Mouse (Mus musculus): ENCODE data around the gene H2afv. TPM values are rescaled to one million over a fixed set of nuclear protein-coding genes. Genes with fewer than 3 reads are reported as not detected.

H2afv gene
- polyA plus RNA-seq, 1 experiment = 29.8 TPM

DNA sequence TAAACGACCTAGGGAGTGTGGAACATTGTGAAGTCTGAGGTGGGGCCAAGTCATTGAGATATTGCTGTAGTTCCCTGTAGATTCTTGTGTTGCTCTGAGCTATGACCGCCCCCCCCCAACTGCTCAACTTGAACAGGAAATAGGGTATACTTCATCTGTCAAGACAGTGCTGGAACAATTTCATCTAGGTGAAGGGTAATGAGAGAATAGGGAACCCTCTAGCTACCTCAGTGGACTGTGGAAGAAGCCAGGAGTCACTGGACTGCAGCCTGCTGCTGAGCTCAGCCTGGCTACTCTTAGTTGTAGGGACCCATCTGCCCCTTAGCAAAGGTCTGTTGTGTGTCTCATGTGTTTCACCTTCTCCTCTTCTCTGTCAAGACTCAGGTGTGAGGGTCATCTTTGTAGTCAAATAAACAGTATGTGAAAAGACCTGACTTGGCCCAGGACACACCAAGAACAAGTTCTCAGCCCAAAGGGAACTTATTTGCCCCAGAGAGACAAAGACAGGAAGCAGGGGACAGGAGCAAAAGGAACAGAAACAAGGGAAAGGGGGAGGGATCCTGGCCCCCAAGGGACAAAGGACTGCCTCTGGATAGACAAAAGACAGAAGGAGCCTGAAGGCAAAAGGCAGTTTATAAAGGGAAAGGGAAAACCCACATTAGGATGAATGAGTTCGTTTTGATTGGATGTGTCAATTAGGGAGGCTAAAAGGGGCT lies 40.2 kb upstream of the H2afv start:
- Histone ChIP-seq H3K36me3 (ENCODE audit: control insufficient read depth, insufficient read depth, low read length) (no peaks in the 10 kb centered on the region), H3K4me1 (ENCODE audit: control insufficient read depth, insufficient read depth, insufficient read length) (peaks cover 5% of the 10 kb centered on the region; the same call in 1 of the 2 replicates), H3K27ac (ENCODE audit: insufficient read depth, low read length) (no peak overlapping the region), H3K27me3 (ENCODE audit: control insufficient read depth, insufficient read depth, low read length) (no peaks in the 10 kb centered on the region), H3K4me3 (ENCODE audit: extremely low read depth, insufficient read depth, insufficient read length) (no peak overlapping the region)
- 37% methylated on average over 3 of the region's 3 CpGs for WGBS
- TF ChIP-seq CTCF (IDR thresholded peaks at IDR 0.05; ENCODE audit: extremely low read depth, insufficient read depth, insufficient read length, insufficient replicate concordance) (no peak), POLR2A (IDR thresholded peaks at IDR 0.05; ENCODE audit: low read depth, low read length) (no peak)
- DNase-seq (ENCODE audit: low read depth in 1 of 2, low spot score in 2 of 2) = no peak

DNA sequence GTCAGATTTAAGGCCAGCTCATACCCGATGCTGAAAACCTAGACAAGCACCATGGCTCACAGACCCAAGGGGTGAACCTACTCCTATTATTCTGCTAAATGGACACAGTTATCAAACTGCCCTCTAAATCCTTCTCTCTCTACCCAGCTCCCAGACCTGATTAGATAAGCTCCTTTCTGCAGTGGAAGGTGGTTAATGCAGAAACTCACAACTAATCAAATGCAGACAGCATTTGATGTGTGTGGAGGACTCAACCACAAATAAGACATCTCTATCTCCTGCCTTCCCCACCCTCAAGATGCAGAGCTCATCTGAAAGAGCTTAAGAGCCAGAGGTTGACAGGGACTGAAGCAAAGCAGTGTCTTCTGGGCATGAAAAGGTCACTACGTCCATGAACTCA lies 38.9 kb upstream of the H2afv start:
- TF ChIP-seq POLR2A (IDR thresholded peaks at IDR 0.05; ENCODE audit: low read depth, low read length) (no peak), CTCF (IDR thresholded peaks at IDR 0.05; ENCODE audit: extremely low read depth, insufficient read depth, insufficient read length, insufficient replicate concordance) (no peak)
- Histone ChIP-seq H3K27me3 (ENCODE audit: control insufficient read depth, insufficient read depth, low read length) (no peaks in the 10 kb centered on the region), H3K27ac (ENCODE audit: insufficient read depth, low read length) (no peak overlapping the region), H3K4me3 (ENCODE audit: extremely low read depth, insufficient read depth, insufficient read length) (no peak overlapping the region), H3K4me1 (ENCODE audit: control insufficient read depth, insufficient read depth, insufficient read length) (peaks cover 5% of the 10 kb centered on the region; the same call in 1 of the 2 replicates), H3K36me3 (ENCODE audit: control insufficient read depth, insufficient read depth, low read length) (no peaks in the 10 kb centered on the region)
- WGBS = 87% methylated on average over 2 of the region's 2 CpGs
- DNase-seq (ENCODE audit: low read depth in 1 of 2, low spot score in 2 of 2) = no peak

DNA sequence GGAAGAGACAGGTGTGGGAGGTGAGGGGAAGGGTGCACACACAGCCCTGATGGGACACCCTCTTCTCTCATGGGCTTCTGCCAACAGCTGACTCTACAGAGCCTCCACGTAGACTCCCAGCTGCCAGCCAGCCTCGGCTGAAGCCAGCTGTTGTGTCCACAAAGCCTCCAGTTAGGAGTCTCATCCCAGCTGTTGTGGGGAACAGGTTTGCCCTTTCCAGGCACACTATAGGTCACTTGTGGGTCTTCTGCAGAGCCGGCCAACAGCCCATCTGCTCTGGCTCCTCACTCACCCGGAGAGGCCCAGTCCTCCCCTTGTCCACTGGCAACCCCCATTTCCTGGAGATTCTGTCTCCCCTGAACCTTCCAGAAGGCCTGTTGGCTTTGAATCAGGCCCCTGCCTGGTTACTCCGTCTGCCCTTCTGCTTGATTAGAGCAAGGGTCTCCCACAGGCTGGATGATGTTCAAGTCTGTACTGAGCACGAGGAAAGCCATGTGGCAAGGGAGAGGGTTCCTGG lies 37.5 kb upstream of the H2afv start:
- no peaks in the 10 kb centered on the region; the same call in 1 of the 2 replicates for H3K27me3 ChIP-seq (ENCODE audit: control insufficient read depth, insufficient read depth, low read length)
- WGBS = 81% methylated on average over 6 of the region's 6 CpGs
- H3K4me1 ChIP-seq (ENCODE audit: control insufficient read depth, insufficient read depth, insufficient read length) = peaks cover 5% of the 10 kb centered on the region; the same call in 1 of the 2 replicates
- no peaks in the 10 kb centered on the region for H3K36me3 ChIP-seq (ENCODE audit: control insufficient read depth, insufficient read depth, low read length)
- DNase-seq (ENCODE audit: low read depth in 1 of 2, low spot score in 2 of 2) = no peak
- H3K27ac ChIP-seq (ENCODE audit: insufficient read depth, low read length) = no peak overlapping the region
- H3K4me3 ChIP-seq (ENCODE audit: extremely low read depth, insufficient read depth, insufficient read length) = no peak overlapping the region
- TF ChIP-seq POLR2A (IDR thresholded peaks at IDR 0.05; ENCODE audit: low read depth, low read length) = no peak

DNA sequence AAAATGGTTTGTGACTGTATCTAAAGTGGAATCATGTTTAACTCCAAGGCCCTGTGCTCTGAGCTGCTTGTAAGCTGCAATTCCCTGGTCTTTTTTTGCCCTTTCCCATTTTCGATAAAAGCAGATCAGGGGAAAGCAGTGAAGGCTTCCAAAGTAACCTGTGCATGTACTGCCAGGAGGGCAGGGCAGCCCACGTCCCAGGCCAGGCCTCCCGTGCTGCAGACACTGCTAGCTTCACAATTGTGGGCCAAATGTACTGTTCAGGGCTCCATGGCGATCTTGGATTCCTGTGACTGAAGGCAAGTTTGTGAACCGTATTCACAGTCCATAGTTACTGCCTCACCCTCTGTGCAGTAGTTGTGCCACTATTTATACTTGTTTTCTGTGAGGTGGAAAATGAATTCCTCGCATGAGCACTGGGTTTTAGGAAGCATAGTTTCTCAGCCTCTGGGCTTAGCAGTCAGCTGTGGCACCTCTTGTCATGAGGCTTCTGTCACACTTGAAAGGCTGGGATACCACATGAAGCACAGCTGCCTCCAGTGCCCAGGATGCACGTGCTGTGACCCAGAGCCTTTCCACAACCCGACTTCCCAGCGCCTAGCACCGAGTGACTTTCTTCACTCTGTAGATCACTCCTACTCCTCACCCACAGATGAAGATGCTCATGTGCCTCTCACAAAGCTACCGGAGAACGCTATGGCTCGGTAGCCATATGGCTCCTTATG lies 36.6 kb upstream of the H2afv start:
- H3K4me3 ChIP-seq (ENCODE audit: extremely low read depth, insufficient read depth, insufficient read length) = no peak overlapping the region
- no peak for TF ChIP-seq POLR2A (IDR thresholded peaks at IDR 0.05; ENCODE audit: low read depth, low read length)
- TF ChIP-seq CTCF (IDR thresholded peaks at IDR 0.05; ENCODE audit: extremely low read depth, insufficient read depth, insufficient read length, insufficient replicate concordance) = no peak
- H3K36me3 ChIP-seq (ENCODE audit: control insufficient read depth, insufficient read depth, low read length) = no peaks in the 10 kb centered on the region
- 67% methylated on average over 13 of the region's 13 CpGs for whole genome bisulfite sequencing
- peaks cover 5% of the 10 kb centered on the region; the same call in 1 of the 2 replicates for H3K4me1 ChIP-seq (ENCODE audit: control insufficient read depth, insufficient read depth, insufficient read length)
- H3K27me3 ChIP-seq (ENCODE audit: control insufficient read depth, insufficient read depth, low read length) = no peaks in the 10 kb centered on the region; the same call in 1 of the 2 replicates
- no peak for DNase-seq (ENCODE audit: low read depth in 1 of 2, low spot score in 2 of 2)
- no peak overlapping the region for H3K27ac ChIP-seq (ENCODE audit: insufficient read depth, low read length)

DNA sequence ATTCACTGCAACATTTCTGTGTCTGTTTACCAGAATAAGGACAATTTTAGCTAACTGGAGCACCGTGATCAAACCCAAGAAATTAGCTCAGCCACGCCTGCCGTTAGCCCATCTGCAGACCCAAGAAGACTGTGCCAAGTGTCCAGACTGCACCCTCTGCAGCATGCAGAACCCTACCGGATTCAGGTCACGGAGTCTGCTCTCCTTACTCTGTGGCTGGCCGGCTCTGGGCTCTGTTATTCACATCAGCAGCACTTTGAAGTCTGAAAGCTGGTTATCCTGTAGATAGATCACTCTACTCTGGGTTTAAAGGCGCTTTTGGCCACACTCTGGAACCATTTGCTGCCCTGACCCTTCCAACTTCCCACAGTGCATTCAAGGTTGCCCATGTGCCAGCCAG lies 35.9 kb upstream of the H2afv start:
- no peak for DNase-seq (ENCODE audit: low read depth in 1 of 2, low spot score in 2 of 2)
- 90% methylated on average over 7 of the region's 7 CpGs for whole genome bisulfite sequencing
- no peak for TF ChIP-seq POLR2A (IDR thresholded peaks at IDR 0.05; ENCODE audit: low read depth, low read length)
- no peak for TF ChIP-seq CTCF (IDR thresholded peaks at IDR 0.05; ENCODE audit: extremely low read depth, insufficient read depth, insufficient read length, insufficient replicate concordance)
- no peaks in the 10 kb centered on the region for H3K36me3 ChIP-seq (ENCODE audit: control insufficient read depth, insufficient read depth, low read length)
- peaks cover 1% of the 10 kb centered on the region; the same call in 1 of the 2 replicates for H3K27me3 ChIP-seq (ENCODE audit: control insufficient read depth, insufficient read depth, low read length)
- no peak overlapping the region for H3K27ac ChIP-seq (ENCODE audit: insufficient read depth, low read length)
- peaks cover 5% of the 10 kb centered on the region; the same call in 1 of the 2 replicates for H3K4me1 ChIP-seq (ENCODE audit: control insufficient read depth, insufficient read depth, insufficient read length)
- no peak overlapping the region for H3K4me3 ChIP-seq (ENCODE audit: extremely low read depth, insufficient read depth, insufficient read length)

DNA sequence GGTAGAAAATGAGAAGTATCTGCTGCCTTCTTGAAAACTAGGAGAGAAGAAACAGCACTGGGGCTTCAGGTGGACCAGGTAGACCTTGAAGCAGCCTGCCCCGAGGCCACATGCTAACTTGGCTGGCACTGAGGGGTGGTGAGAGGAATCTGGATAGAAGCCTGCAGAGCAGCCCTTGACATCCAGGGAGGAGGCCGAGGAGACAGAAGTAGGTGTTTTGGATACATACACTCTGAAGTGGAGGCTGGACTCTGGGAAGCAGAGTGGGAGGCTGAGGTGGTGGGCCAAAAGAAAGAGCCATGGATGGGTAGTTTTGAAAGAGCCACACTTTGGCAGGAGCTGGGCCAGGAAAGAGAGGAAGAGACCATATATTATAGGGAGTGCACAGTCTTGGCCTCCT lies 35.0 kb upstream of the H2afv start:
- WGBS = 97% methylated on average over 2 of the region's 2 CpGs
- TF ChIP-seq CTCF (IDR thresholded peaks at IDR 0.05; ENCODE audit: extremely low read depth, insufficient read depth, insufficient read length, insufficient replicate concordance) (no peak), POLR2A (IDR thresholded peaks at IDR 0.05; ENCODE audit: low read depth, low read length) (no peak)
- no peak overlapping the region for H3K27ac ChIP-seq (ENCODE audit: insufficient read depth, low read length)
- peaks cover 1% of the 10 kb centered on the region; the same call in 1 of the 2 replicates for H3K27me3 ChIP-seq (ENCODE audit: control insufficient read depth, insufficient read depth, low read length)
- no peak for DNase-seq (ENCODE audit: low read depth in 1 of 2, low spot score in 2 of 2)
- peaks cover under 1% of the 10 kb centered on the region; the same call in 1 of the 2 replicates for H3K36me3 ChIP-seq (ENCODE audit: control insufficient read depth, insufficient read depth, low read length)
- H3K4me3 ChIP-seq (ENCODE audit: extremely low read depth, insufficient read depth, insufficient read length) = no peak overlapping the region
- H3K4me1 ChIP-seq (ENCODE audit: control insufficient read depth, insufficient read depth, insufficient read length) = peaks cover under 1% of the 10 kb centered on the region; the same call in 1 of the 2 replicates

All from spleen, adult 2 months (tissue).